Mouse (Mus musculus) mesoderm, embryonic 11.5 days (tissue): ENCODE results near the gene Eefsec.

Experiments used
- DNase-seq: peaks from one replicate; pipeline ENCODE4 v3.0.0-alpha.2; 2012; ENCODE audit warnings: low read depth, low spot score

Eefsec gene

DNA sequence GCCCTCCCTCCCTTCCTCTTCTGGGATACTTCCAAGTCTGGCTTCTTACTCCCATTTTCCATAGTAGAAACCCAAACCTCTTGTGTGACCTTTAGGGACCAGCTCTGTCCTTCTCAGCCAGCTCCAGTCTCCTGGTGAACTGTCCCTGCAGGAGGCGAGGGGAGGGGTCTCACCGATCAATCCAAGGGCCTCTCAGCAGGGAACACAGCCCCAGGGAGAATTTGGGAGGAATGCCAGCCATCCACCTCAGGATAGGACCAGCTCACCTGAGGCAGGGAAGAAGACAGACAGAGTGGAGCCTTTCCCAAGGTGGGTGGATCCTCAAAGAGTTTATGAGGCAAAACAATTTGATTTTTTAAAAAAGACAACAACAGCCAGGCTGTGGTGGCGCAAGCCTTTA is 236.2 kb downstream of the Eefsec start:
- no peak for DNase-seq

DNA sequence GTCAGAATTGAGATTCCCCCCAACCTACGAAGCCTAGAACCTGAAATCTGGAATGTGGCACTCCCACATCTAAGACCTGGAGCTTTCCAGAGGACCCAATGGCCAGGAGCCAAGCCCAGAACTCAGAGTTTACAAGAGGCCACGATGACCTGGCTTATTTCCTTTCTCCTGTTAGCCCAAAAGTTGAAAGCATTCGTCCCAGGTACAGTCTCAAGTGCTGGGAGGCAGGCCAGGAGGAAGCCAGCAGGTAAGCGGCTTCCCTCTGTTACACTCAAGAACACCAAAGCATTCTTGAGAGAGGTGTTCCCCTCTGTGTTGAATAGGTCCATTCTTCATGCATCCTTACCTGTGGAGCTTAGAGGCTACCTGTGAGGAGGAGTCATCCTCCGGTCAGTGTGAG is 236.9 kb downstream of the Eefsec start:
- no peak for DNase-seq

DNA sequence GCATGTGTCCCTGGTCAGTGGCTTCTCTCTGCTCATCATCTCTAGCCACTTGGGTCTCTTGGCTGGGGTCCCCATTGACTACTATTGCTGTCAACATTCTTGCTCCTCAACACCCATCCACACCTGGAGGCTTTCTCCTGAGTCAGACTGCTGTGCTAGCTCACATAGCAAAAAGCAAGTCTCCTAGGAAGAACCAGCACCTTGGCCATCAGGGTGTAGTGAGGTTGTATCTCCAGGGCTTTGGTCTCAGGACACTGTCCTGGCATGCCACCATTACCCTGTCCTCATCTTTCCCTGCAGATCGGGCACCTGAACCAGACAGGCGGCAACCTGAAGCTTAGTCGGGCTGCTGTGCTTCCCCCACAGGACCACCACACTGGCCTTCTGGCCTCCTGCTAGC is 238.0 kb downstream of the Eefsec start:
- no peak for DNase-seq

DNA sequence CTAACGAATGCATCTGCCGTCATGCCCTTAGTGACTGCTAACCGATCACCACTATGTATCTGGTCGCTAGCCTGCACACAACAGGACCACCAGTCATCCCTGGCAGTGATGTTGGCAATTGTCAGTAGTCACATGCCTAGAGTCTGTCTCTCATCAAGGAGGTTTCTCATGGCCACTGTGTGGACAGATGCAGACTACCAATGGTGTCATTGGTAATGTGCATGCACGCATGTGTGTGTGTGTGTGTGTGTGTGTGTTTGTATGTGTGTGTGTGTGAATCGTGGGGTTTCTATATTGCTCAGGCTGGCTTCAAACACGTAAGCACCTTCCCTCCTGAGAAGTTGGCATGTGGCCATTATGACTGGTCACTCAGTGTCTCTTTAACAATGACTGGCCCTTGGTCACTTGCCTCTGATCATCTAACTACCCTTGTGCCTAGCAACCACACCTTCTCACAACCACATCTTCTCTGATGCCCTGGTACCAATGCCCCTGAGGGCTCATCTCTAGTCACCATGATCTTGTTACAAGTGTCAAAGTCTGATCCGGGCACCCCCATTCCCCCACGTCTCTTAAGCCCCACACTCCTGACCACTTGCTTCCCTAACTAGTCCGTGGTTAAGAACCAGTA is 238.8 kb downstream of the Eefsec start:
- no peak for DNase-seq
